Mouse (Mus musculus): Measurements from ENCODE around the gene Mfsd2a.
"Not testable (repeated sequence)": the region's sequence is repeated elsewhere in the genome, so short reads cannot be mapped to it uniquely, and the experiment has no call there.

Gene Mfsd2a

DNA sequence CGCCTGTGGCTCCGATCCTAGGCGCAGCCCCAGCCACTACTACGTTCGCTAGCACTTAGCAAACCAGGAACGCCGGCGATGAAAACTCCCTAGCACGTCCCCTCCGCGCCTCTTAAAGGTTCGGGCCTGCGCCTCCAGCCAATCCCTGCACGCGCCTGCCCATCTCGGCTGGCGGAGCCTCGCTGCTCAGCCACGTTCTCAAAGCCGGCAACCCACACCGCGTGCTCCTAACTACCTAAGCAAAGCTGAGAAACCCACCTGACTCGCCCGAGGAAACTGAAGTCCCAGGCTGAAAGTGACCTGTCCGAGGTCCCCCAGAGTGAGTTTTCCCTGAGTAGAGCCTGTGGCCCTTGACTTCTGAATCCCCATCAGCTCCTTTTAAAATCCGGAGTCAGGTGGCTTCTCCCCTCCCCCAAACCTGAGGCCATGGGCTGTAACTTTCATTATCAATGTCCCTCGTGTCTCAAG, at the start of gene Mfsd2a:
Gene Mfsd2a (minus strand): TSS at position 89 of the 468 bp plus-strand sequence.
- DNase-seq: peak; percentile 40 to 54

DNA sequence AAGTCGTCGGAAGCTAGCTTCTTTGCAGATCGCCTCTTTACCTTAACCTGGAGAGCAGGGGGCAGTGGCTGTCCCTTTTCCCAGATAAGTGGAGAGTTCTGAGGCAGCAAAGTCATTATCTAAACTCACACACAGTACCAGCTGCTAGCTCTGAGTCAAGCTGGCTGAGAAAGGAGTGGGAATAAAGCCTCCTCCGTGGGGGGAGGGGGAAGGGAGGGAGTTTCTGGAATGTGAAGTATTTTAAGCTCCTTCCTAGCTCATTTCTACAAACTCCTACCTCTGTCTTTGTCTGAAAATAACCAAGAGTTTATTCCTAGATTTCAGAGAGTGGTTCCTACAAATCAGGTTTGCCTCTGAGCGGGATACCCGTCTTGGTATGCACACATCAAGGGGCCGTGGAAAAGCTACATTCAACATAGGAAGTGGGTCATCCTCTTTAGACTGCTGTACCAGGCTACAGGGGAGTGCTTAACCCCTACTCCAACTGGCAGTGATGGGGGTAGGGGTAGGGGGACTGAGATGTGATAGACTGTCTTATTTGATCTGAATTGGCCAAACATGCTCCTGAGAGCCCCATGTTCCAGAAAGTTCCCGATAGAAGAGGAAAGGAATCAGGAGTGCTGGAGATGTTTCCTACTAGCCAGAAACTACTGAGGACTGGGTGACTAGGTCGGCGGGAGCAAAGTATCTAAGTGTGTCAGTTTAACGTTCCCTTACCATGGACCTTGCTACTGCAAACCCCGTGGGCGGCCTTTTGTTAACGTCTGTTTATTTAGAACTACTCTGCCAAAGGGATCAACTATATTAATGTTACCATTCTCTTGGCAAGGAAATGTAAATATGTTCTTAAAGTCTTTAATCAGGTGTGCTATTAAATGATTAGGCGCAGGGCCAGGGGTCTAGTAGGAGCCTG, 44.3 kb upstream of the Mfsd2a start:
- DNase-seq: no peak

DNA sequence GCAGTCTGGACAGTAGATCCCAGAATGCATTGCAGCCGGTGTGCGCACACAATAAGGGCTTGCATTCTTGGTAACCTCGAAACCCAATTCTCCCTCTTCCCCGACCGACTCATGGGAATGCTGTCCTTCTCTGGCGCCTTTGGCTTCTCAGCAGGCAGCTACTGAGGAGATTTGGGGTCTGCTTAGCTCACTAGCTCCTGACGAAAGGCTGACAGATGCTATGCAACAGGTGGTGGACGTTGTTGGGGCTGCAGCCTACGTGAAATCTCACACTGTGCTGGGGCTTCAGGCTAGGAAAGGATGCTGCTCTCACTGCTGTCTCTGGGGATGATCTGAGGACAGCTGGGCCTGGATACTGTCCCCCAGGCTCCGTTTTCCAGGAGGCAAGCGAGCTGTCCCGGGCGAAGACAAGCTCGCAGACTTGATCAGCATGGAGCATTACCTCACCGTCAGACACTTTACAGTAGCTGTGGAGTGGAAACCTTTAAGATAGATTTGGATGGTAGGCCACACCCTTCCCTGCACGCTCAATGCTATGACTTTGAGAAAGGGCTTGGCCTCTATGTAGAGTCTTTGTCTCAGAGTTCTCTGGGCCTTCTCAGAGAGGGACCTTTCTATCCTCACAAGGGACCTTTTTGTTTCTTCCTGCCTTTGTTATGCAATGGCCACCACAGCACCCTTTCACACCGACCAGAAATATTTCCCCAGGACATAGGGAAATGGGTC, 39.8 kb upstream of the Mfsd2a start:
- DNase-seq: no peak

DNA sequence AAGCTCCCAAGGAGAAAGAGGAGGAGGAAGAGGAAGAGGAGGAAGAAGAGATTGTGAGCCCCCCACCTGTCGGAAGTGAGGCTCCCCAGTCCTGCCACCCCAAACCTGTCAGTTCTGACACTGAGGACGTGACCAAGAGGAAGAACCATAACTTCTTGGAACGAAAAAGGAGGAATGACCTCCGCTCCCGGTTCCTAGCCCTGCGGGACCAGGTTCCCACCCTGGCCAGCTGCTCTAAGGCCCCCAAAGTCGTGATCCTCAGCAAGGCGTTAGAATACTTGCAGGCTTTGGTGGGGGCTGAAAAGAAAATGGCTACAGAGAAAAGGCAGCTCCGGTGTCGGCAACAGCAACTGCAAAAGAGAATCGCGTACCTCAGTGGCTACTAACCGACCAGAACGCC, 39.1 kb upstream of the Mfsd2a start:
- DNase-seq: no peak

DNA sequence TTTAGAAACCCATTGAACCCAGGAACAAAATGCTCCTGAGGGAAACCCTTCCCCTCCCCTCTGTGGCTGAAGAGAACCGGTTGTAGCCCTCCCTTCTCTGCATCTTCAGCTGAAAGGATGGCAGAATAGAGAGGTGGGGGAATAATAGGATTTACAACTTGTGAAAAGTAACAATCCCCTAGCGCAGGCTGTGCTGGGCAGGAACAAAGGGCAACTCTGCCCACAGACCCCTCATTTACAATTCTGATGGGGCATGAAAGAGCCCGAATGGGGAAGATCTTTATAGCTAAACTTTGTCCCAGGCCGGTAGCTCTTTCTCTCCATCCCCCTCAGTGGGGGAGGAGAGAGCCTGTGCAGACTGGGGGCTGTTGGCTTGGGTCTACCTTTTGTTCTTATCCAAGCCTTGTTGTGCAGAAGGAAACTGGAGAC, 38.3 kb upstream of the Mfsd2a start:
- no peak for DNase-seq

DNA sequence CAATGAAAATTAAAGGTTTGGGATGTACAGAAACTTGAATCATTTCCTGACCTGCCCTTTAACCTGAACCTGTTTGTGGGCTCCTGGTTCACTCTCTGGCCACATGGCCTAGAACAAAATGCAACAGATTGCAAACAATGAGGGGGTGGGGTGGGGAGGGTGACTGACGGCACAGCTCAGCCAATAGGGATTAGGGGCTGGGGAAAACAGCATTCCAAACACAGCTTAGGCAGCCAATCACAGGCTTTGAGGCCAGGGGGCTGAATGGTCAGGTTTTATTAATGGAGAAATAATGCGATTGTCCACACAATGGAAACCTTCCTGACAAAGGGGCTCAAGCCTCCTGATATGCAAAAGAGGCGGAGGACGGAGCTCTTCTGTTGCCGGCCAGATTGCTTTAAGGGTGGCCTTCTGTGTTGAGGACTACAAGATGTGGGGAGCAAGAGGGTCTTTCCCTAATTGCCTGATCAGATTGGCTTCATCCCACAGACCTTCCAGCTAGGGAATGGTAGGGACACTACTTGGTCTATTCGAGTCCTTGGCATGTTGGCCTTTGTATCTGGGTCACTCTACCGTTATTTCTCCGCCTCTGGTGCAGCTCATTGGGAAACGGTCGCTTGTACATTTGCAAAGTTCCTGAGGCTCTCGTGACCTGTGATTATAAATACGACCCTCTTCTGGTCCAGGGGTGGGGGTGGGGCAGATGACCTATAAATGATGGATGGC, 37.7 kb upstream of the Mfsd2a start:
- DNase-seq: no peak

DNA sequence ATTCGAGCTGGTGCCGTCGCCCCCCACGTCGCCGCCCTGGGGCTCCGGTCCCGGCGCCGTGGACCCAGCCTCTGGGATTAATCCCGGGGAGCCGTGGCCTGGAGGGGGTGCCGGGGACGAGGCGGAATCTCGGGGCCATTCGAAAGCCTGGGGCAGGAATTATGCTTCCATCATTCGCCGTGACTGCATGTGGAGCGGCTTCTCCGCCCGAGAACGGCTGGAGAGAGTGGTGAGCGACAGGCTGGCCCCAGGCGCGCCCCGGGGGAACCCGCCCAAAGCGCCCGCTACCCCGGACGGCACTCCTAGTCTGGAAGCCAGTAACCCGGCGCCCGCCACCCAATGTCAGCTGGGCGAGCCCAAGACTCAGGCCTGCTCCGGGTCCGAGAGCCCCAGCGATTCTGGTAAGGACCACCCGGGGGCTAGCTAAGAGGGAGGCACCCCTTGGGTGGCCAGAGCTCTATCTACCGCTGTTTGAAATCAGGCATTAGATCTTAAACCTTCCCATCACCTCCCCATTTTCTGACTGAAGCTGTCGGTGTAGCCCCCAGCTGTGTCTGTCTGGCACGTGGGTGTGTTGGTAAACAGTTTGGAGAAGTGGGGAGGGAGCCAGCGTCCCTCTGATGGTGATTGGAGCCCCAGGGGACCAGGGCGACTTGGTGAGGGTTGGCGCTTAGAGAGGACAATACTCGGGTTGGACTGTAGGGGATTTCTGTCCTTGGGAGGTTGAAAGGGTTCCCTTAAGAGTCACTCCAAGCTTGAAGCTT, 35.8 kb upstream of the Mfsd2a start:
- DNase-seq: peak in 1 of 2 experiments; percentile 24

DNA sequence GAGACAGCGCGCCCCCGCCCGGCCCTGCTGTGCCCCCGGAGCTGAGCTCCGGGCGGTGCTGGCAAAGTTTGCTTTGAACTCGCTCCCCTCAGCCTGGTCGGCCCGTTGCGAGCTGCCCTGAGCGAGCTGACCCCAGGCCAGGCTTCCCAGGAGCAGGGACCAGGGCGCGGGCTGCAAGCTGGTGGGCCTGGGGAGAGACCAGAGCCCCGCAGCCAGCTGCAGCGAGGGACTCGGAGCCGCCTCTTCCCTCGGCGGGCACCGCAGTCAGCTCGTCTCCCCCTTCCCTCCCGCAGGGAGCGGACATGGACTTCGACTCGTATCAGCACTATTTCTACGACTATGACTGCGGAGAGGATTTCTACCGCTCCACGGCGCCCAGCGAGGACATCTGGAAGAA, 35.2 kb upstream of the Mfsd2a start:
- DNase-seq: peak; percentile 53 to 56

DNA sequence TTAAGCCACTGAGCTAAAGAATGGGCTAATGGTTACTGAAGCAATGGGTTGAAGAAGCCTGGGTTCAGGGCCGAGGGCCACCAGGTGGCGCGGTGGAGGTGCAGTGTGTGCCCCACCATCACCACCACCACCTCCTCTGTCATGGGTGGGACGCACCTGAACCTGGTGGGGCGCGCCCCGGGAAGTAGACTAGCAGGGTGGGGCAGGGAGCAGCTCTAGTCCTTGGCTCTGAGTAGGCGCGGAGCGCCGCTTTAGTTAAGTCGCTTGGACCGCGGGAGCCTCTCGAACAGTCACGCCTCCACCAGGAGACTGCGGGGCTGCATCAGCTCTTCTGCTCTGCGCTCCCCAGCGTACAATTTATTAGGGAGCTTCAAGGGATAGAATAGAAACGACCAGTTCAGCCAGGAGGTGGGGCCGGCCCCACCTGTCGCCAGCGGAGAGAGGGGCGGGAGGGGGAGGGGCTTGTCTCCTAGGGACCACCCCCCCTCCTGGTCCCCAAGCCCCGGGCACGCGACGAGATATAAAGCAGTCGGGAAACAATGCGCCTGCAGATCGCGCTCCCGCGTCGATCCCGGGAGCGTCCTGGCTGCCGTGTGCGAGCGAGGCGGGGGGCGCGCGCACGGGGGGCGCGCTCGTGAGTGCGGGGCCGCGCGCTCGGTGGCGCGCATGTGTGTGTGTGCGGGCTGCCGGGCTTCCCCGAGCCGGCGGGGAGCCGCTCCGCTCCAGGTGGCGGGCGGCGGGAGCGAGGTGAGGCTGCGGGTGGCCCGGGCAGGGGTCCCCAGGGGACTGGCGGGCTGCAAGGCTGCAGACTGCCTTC, 34.6 kb upstream of the Mfsd2a start, which contains the start of gene Mycl:
Gene Mycl (plus strand): TSS at position 249 of the 817 bp plus-strand sequence.
- DNase-seq: peak; percentile 86 to 88

DNA sequence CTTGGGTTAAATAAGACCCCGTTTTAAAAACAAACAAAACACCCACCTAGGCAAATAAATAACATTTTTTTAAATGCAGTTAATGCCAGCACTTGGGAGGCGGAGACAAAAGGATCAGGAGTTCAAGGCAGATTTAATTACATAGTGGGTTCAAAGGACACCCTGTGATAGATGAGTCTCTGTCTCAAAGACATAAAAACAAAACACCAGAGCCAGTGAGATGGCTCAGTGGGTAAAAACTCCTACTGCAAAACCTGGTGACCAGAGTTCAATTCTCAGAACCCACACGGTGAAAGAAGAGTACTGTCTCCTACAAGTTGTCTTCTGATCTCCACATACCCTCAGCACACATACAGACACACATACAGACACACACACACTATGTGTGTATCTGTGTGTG, 31.3 kb upstream of the Mfsd2a start:
- no peak for DNase-seq

DNA sequence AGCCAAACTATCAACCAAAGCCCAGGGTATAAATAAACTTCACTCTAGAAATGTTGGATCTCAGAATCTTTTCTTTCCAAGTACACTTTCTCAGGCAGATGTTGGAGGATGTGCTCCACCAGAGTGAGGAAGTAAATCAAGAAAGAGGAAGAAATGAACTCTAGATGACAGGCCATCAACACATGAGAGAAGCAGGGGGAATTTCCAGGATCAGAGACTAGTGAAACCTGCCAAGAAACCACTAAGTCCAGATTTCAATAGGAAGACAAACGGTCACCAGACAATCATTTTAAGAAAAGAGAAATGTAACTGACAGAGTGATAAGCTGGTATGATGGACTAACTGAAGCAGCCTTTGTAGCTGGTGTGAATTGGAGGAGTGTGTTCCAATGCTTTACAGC, 30.2 kb upstream of the Mfsd2a start:
- no peak for DNase-seq

DNA sequence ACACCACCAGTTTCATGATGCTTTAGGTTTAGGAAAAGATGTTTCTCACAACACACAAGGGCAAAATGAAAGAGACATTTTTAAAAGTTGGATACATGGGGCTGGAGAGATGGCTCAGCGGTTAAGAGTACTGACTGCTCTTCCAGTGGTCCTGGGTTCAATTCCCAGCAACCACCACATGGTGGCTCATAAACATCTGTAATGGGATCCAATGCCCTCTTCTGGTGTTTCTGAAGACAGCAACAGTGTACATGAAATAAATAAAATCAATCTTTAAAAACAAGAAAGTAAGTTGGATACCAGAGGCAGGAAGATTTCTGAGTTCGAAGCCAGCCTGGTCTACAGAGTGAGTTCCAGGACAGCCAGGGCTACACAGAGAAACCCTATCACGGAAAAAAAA, 27.0 kb upstream of the Mfsd2a start:
- not testable (repeated sequence) for DNase-seq

DNA sequence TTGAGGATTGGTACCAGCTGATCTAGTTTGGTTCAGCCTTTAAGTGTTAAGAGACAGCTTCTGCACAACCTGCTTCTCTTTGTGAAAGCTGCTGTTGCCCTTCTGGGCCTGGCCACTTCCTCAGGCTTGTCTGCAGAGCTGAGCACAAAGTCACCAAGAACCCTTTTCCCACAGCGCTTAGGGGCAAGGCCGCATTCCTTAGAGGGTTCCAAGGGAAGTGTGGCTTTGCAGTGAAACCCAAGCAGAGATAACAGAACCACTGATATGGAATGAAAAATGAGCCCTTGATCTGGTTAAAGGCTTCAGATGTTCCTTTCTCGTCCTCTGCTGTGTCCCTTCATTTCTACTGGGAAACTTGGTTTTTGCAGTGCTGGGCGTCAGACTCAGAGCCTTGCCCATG, 26.4 kb upstream of the Mfsd2a start:
- no peak for DNase-seq

DNA sequence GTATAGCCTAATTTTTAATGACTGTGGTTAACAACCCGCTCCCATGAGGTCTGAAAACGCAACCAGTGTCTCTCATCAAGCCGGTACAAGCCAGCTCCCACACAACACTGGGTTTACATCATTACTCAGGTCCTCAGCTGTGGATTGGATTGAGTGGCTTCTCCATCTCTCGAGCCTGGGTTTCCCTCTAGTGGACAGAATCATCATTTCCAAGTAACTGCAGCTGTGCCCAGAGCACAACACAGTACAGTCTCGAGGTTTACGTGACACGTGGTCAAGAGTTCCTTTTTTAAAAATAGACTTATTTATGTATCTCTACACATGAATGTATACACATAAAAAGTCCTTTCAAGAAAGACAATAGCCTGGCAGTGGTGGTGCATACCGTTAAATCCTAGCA, 24.1 kb upstream of the Mfsd2a start:
- peak; percentile 43 to 55 for DNase-seq

DNA sequence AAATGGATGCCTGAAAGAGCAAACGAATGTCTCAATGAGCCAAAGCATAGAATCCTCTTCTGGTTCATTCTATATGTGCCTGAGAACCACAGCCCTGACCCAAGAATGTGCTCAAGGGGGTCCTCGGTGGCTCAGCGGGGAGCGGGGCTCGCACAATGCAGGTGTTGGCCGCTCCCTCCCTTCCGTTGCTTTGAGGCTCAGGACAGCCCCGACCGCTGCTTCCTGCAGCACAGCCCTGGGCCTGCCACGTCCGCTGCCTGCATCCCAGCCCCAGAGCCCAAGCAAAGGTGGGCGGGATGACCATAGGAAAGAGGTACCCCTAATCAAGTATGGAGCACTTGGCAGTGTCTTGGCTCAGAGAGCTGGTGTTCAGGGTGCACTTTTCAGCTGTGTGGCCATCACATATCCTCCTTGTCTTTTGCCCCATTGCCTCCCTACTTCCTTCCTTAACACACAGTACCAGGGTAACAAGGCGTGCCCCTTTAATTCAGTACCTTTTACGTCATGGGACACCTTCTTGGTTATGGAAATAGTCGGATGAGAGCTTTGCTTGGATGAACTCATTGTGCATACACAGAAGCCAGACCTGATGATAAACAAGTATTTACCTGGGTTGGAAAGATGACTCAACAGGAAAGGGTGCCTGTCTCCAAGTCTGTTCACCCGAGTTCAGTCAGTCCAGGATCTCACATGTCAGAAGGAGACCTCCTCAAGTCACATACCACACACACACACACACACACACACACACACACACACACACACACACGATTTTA, 22.7 kb upstream of the Mfsd2a start:
- DNase-seq: peak; percentile 54 to 62

DNA sequence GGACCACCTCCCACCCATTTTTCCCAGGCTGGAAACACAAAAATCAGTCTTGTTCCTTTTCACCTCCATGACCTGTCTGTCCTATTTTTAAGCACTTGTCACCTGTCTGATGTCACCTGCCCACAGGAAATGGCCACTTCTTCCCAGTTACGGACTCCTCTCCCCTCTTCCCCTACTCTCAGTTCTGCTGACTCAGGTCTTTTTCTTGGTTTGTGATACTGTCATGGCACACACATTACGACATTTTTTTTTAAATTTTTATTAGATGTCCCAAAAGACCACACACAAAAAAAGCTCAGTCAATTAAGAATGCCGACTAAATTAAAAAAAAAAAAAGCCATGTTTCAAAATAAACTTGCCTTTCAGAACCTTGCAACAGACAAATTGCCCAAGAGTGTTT, 21.5 kb upstream of the Mfsd2a start:
- no peak for DNase-seq

DNA sequence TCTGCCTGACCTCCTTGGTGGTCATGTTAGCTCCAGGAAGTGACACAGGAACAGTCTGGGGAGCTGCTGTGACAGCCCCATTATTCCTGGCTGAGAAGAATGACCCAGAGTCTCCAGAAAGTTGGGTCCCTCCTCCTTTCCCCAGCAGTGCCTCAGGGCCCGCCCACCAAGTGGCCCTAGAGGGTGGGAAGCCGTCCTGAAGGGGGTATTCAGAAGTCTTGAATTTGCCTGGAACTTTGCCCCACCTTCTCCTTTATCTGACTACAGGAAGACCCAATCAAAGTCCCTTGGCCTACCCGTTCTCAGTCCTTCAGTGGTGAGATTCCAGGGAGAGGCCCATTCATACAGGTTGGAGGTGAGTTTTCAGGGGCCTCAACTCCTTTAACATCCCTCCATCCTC, 20.9 kb upstream of the Mfsd2a start:
- DNase-seq: no peak

DNA sequence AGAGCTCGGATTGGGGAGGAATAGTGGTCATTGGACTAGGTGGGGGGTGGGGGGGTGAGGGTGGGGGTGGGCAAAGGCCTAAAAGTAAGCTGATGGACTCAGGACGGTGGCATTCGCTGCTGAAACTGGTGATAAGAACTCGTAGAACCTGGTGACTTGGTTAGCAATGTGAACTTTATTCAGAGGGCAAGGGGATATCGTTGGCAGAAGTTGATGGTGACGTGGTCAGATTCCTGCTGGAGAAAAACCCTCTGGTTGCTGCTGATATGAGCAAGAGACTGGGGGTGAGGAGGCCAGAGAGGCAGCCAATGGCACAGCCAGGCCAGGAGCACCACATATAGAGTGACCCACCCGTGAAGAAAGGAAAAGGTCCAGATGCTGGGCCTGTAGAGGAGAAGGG, 20.2 kb upstream of the Mfsd2a start:
- no peak for DNase-seq

DNA sequence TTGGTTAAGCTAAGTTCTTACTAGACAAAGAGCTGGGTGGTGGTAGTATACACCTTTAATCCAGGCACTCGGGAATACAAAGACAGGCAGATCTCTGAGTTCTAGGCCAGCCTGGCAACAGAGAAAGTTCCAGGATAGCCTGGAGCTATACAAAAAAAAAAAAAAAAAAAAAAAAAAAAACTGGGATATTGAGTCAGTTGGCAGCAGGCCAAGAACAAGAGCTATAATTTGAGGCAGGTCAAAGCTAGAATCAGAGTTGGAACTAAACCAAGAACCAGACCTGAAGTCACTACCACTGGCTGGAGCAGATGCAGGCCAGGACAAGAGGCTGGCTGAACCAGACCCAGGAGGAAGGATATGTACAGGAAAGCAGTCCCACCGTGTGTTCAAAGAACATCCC, 19.7 kb upstream of the Mfsd2a start:
- DNase-seq: no peak

DNA sequence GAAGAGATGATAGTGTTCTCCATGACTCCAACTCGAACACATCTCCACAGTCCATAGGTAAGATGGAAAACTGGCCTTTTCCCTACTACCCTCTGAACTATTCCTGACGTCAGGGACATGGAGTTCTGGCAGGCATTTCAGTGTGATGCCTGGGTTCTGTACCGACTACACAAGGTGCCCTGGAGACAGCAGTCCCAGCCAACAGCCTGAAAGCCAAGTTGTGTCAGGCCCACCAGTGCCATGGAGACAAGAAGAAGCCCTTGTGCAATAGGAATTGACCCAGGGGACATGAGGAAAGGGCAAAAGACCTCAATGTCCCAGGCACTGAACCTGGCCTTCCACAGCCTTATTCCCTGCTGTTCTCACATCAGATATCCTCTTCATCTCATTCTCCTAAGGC, 18.8 kb upstream of the Mfsd2a start:
- no peak for DNase-seq

DNA sequence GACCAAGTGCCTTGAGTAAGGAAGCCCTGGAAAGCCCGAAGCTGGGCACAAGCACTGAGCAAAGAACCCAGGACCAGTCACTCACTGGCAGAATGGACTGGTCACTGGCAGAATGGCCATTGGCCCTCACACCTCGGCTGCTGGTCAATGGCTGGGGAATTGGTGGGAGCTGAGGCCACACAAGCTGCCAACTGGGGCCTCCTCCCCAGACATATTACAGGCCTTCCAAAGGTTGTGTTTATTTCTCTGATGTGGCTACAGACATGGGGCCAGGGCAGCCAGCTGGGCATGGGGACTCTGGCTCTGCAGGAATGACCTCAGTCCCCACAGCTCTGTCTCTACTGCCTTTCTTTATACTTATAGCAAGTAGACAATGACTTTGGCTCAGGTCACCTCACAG, 17.9 kb upstream of the Mfsd2a start:
- no peak for DNase-seq

Data from thymus, postnatal 36 days (tissue).